Mouse (Mus musculus): ENCODE data around the gene Prtn3.
A peak's percentile ranks its signal among the peaks of the same experiment; 100 is the strongest.

The Prtn3 gene

GRCm38 (mm10) chr10:79874290-79874862 lies at the start of gene Prtn3, which contains the start of gene Plppr3:
TSS of gene Prtn3 (plus strand) at chr10:79874476.
TSS of gene Plppr3 (minus strand) at chr10:79874634.
- peak; percentile 45; the same call in 1 of the 2 replicates for ATAC-seq (ENCODE audit: insufficient number of reproducible peaks, low FRiP score, low TSS enrichment)

- ATAC-seq (ENCODE audit: insufficient number of reproducible peaks, low FRiP score, low TSS enrichment) = no peak
These were observed 42.7 kb upstream of the Prtn3 start for GRCm38 (mm10) chr10:79831583-79831982.

- ATAC-seq (ENCODE audit: insufficient number of reproducible peaks, low FRiP score, low TSS enrichment) = no peak
These were observed 42.1 kb upstream of the Prtn3 start for GRCm38 (mm10) chr10:79832026-79832785.

- ATAC-seq (ENCODE audit: insufficient number of reproducible peaks, low FRiP score, low TSS enrichment) = no peak
These were observed 41.5 kb upstream of the Prtn3 start for GRCm38 (mm10) chr10:79832786-79833181.

- ATAC-seq (ENCODE audit: insufficient number of reproducible peaks, low FRiP score, low TSS enrichment) = peak; percentile 64; the same call in 1 of the 2 replicates
These were observed 39.4 kb upstream of the Prtn3 start for GRCm38 (mm10) chr10:79834769-79835398.

- no peak for ATAC-seq (ENCODE audit: insufficient number of reproducible peaks, low FRiP score, low TSS enrichment)
These were observed 37.4 kb upstream of the Prtn3 start for GRCm38 (mm10) chr10:79836918-79837317.

DNA sequence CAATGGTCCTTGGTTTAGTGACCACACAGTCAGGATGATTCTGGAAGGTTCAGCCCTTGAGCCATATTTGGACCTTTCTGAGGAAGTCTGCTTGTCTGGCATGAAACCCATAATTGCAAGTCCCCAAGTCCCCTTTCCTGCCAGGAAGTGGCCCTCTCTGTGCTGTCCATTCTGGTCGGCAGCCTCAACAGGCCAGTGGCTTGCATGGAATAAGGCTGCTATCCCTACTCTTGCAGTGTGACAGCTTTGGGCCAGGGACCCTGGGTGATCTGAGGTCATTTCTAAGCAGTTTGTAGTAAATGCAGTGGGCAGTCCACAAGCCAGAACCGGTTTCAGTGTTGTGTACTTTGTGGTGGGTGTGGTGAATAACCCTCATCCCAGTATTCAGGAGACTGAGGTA lies 36.1 kb upstream of the Prtn3 start:
- ATAC-seq (ENCODE audit: insufficient number of reproducible peaks, low FRiP score, low TSS enrichment) = no peak

GRCm38 (mm10) chr10:79840091-79840490 lies 34.2 kb upstream of the Prtn3 start:
- no peak for ATAC-seq (ENCODE audit: insufficient number of reproducible peaks, low FRiP score, low TSS enrichment)

DNA sequence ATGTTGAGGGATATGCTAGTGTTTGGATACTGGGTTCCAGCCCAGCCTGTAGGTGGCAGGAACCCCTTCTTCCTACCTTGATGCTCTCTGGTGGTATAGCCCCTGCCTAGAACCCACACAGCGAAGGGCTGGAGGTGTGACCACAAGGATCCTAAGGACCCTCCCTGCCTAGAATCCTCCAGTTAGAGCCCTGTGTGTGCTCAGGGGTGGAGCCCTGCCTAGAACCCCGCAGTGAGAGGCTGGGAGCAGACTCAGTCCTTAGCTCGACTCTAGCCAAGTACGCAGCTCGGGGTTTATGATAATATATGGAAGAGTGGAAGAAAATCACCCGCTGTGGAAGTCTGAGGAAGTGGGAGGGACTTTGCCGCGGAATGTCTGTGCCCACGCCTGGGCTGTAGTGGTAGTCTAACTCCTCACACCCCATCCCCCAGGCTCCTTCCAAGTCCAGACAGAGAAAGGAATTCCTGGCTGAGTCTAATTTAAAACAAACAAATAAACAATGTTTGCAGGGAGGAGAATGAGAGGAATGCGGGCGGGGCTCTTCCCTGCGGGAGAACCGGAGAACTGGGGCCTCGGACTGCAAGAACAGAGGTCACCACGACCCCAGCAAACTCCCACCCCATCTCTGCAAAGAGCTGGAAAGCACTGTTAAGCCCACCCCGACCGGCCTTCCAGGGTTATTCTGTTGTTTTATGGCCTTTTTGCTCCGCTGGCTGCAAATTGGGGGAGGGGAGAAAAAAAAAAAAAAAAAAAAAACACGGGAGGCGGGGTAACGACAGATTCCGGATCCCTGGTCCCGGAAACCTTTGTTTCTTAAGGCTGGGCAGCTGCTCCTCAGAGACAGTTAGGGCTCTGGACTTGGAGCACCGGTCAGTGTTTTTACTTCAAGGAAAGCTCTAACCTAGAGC lies 33.4 kb upstream of the Prtn3 start:
- ATAC-seq (ENCODE audit: insufficient number of reproducible peaks, low FRiP score, low TSS enrichment) = peak; percentile 80

GRCm38 (mm10) chr10:79842322-79842721 lies 32.0 kb upstream of the Prtn3 start:
- no peak for ATAC-seq (ENCODE audit: insufficient number of reproducible peaks, low FRiP score, low TSS enrichment)

GRCm38 (mm10) chr10:79843476-79843875 lies 30.8 kb upstream of the Prtn3 start:
- no peak for ATAC-seq (ENCODE audit: insufficient number of reproducible peaks, low FRiP score, low TSS enrichment)

DNA sequence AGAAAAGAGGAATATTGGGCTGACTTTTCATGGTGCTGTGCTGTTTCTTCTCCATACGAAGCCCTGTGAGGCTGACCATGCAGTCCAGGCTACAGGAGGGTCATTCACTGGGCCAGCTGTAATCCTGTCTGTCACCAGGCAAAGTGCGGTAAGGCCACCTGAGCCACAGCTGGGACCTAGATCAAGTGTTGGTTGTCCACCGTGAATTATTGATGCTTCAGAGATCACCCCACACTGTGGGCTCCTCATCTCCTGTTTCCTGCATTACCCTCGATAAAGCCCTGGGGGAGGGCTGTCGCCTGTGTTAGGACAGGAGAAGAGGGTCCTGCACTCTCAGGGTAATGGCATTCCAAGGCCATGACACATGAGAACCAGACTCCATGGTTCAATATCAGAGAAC lies 27.7 kb upstream of the Prtn3 start:
- ATAC-seq (ENCODE audit: insufficient number of reproducible peaks, low FRiP score, low TSS enrichment) = no peak

DNA sequence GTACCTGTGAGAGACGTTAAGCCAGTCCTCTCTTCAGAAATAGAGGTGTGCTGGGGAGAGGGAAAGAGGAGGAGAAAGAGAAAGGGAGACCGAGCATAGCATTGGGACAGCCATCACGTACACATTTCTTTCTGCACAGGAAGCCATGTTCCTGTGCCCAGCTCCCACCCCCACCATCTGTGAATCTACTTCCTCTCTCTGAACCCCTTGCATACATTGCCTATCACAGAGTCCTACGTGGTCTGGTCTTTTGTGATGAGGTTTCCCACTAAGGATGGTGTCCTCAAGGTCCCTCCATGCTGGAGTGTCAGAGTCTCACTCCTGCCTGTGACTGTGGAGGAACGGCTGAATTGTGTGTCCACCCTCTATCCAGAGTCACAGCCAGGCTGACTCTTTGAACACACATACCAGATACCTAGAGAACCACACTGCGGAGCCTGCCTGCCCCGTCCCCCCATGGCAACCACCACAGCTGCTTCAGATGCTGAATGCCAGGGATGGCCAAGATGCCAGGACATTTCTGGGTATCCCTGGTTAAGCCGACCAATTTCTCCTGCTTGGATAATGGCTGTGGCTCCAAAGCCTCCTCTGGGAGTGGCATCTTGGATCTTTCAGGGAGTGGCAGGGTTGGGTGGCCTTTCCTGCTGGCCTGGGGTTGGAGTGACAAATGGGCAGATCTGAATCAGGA lies 24.2 kb upstream of the Prtn3 start:
- no peak for ATAC-seq (ENCODE audit: insufficient number of reproducible peaks, low FRiP score, low TSS enrichment)

- no peak for ATAC-seq (ENCODE audit: insufficient number of reproducible peaks, low FRiP score, low TSS enrichment)
These were observed 22.6 kb upstream of the Prtn3 start for GRCm38 (mm10) chr10:79851653-79852052.

- ATAC-seq (ENCODE audit: insufficient number of reproducible peaks, low FRiP score, low TSS enrichment) = no peak
These were observed 22.0 kb upstream of the Prtn3 start for GRCm38 (mm10) chr10:79852107-79852789.

GRCm38 (mm10) chr10:79852827-79853226 lies 21.4 kb upstream of the Prtn3 start:
- no peak for ATAC-seq (ENCODE audit: insufficient number of reproducible peaks, low FRiP score, low TSS enrichment)

DNA sequence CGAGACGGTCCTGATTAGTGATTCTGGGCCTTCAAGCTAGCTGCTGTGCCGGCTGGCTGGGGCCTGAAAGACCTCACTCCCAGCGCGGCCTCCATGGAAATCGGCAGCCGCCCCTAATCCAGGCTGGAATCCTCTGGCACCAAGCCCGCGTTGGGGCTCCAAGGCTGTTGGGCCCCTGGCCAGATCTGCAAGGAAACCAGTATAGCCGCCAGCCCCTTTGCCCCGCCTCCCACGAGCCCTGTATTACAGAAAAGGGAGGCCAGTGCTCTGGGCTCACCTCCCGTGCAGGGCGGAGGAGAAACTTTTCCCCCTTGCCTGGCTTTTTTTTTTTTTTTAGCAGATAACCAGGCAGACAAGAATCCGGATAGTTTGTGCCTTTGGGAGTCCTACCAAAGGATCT lies 20.9 kb upstream of the Prtn3 start:
- ATAC-seq (ENCODE audit: insufficient number of reproducible peaks, low FRiP score, low TSS enrichment) = no peak

GRCm38 (mm10) chr10:79853860-79854795 lies 20.1 kb upstream of the Prtn3 start, which contains the start of gene Ptbp1:
TSS of gene Ptbp1 (plus strand) at chr10:79854427.
- peak; percentile 90 for ATAC-seq (ENCODE audit: insufficient number of reproducible peaks, low FRiP score, low TSS enrichment)
